ENCODE assay signal across 12 mouse cellular contexts in genomic region chr19:43711159-43711916, GRCm38 (mm10). TPM values are rescaled to one million over a fixed set of nuclear protein-coding genes. Genes with fewer than 3 reads are reported as not detected.
DNase-seq lines count a peak whose midpoint lies in the region; ATAC-seq and TF ChIP-seq lines count a peak whose summit lies in the region.
"Had no signal": no experiment of that assay in that cellular context is flagged by ENCODE, and none has a peak within 500 bp of the region (broad histone marks: within the 10 kb centered on the region; RNA-seq: fewer than 3 reads in every experiment).

No protein-coding gene starts in this region.

- ATAC-seq in monocyte, adult 5-6 weeks (replicated peaks; ENCODE audit: insufficient number of reproducible peaks, low FRiP score, low TSS enrichment, poor library complexity, severe bottlenecking): peak; percentile 55
- ATAC-seq in hindbrain, embryonic 11.5 days (ENCODE audit: low FRiP score): no peak

- H3K9me3 ChIP-seq in ES-E14 (ENCODE audit: control insufficient read depth, insufficient read depth, low read depth, low read length): no peaks in the 10 kb centered on the region
- no peaks in the 10 kb centered on the region for H3K9me3 ChIP-seq in heart, embryonic 10.5 days
- no peaks in the 10 kb centered on the region for H3K9me3 ChIP-seq in hindbrain, embryonic 11.5 days (ENCODE audit: control insufficient read depth, low read length)
- H3K9me3 ChIP-seq: embryonic facial prominence, embryonic 13.5 days; neural tube, embryonic 13.5 days had no signal

- peak; percentile 73 to 76 for DNase-seq in B cell, adult 2 months
- no peak for DNase-seq in ES-E14 (ENCODE audit: low read depth, low spot score)
- DNase-seq in kidney, adult 8-10 months: peak; percentile 25 to 54
- DNase-seq in left cerebral cortex, adult 2 months (ENCODE audit: extremely low spot score in 1 of 2, low spot score in 2 of 2): no peak
- DNase-seq in heart, embryonic 10.5 days (ENCODE audit: low spot score): no peak
- no peak for DNase-seq in adrenal gland, postnatal 4 days (ENCODE audit: low spot score in 2 of 2)
- no peak for DNase-seq in hindbrain, embryonic 11.5 days (ENCODE audit: low spot score)
- DNase-seq: adrenal gland, adult 2 months; gastrocnemius, postnatal 14 days had no signal

- H3K4me1 ChIP-seq in ES-E14 (ENCODE audit: control insufficient read depth in 2 of 2, insufficient read depth in 2 of 2, low read length in 2 of 2, poor library complexity in 1 of 2): peaks cover 6 to 8% of the 10 kb centered on the region in 2 experiments
- no peaks in the 10 kb centered on the region for H3K4me1 ChIP-seq in heart, embryonic 10.5 days
- no peaks in the 10 kb centered on the region for H3K4me1 ChIP-seq in hindbrain, embryonic 11.5 days (replicated peaks; ENCODE audit: control insufficient read depth, insufficient read depth, low read length)
- H3K4me1 ChIP-seq: embryonic facial prominence, embryonic 13.5 days had no signal

- peaks cover 74% of the 10 kb centered on the region for H3K27me3 ChIP-seq in heart, embryonic 10.5 days (ENCODE audit: insufficient read depth, poor library complexity, severe bottlenecking)
- no peaks in the 10 kb centered on the region for H3K27me3 ChIP-seq in hindbrain, embryonic 11.5 days (ENCODE audit: control insufficient read depth, insufficient read depth, low read length)
- H3K27me3 ChIP-seq: embryonic facial prominence, embryonic 13.5 days; neural tube, embryonic 13.5 days had no signal

- intact Hi-C loops in left cerebral cortex, adult 2 months (cut with DNase I): no loop called here

- peak overlapping the region; percentile 20; the same call in 1 of the 2 replicates for H3K9ac ChIP-seq in ES-E14 (ENCODE audit: insufficient read depth, low read depth, low read length, poor library complexity, severe bottlenecking)
- no peak overlapping the region for H3K9ac ChIP-seq in hindbrain, embryonic 11.5 days (ENCODE audit: low read depth, low read length)
- H3K9ac ChIP-seq: embryonic facial prominence, embryonic 13.5 days; neural tube, embryonic 13.5 days had no signal

- H3K27ac ChIP-seq in ES-E14 (ENCODE audit: insufficient read depth, low read depth, low read length, poor library complexity, severe bottlenecking): no peak overlapping the region
- no peak overlapping the region for H3K27ac ChIP-seq in left cerebral cortex, adult 2 months
- H3K27ac ChIP-seq in heart, embryonic 10.5 days: no peak overlapping the region
- no peak overlapping the region for H3K27ac ChIP-seq in hindbrain, embryonic 11.5 days (ENCODE audit: low read depth, low read length)
- H3K27ac ChIP-seq: embryonic facial prominence, embryonic 13.5 days; neural tube, embryonic 13.5 days had no signal

- no peaks in the 10 kb centered on the region for H3K36me3 ChIP-seq in ES-E14 (ENCODE audit: control insufficient read depth, insufficient read depth, low read length, poor library complexity, severe bottlenecking)
- H3K36me3 ChIP-seq in heart, embryonic 10.5 days: peaks cover 41% of the 10 kb centered on the region
- no peaks in the 10 kb centered on the region for H3K36me3 ChIP-seq in hindbrain, embryonic 11.5 days (ENCODE audit: control insufficient read depth, insufficient read depth, low read length)

- in situ Hi-C loops in ES-E14 (cut with MboI; ENCODE audit: low sequenced_read_pairs in 2 of 2, unreplicated experiment in 2 of 2): no loop called here

- H3K4me2 ChIP-seq in hindbrain, embryonic 11.5 days (replicated peaks; ENCODE audit: low read depth, low read length): no peak overlapping the region
- H3K4me2 ChIP-seq: embryonic facial prominence, embryonic 13.5 days; neural tube, embryonic 13.5 days had no signal

- peak overlapping the region in 1 of 2 experiments; percentile 57; a peak in 3 of 4 replicates for H3K4me3 ChIP-seq in ES-E14 (ENCODE audit: insufficient read depth in 1 of 2, low read depth in 1 of 2, low read length in 2 of 2, poor library complexity in 1 of 2, severe bottlenecking in 1 of 2)
- no peak overlapping the region for H3K4me3 ChIP-seq in left cerebral cortex, adult 2 months
- H3K4me3 ChIP-seq in heart, embryonic 10.5 days: no peak overlapping the region
- no peak overlapping the region for H3K4me3 ChIP-seq in hindbrain, embryonic 11.5 days (ENCODE audit: low read depth, low read length)
- H3K4me3 ChIP-seq: embryonic facial prominence, embryonic 13.5 days; neural tube, embryonic 13.5 days had no signal

- TF ChIP-seq CTCF in left cerebral cortex, adult 2 months (IDR thresholded peaks at IDR 0.05): no peak

- WGBS in heart, embryonic 10.5 days: 57% methylated on average over 22 of the region's 22 CpGs
- WGBS in hindbrain, embryonic 11.5 days: 70% methylated on average over 17 of the region's 22 CpGs

TF ChIP-seq in ES-E14, 5 proteins besides CTCF, POLR2A, EP300 and RAD21:
- TF ChIP-seq HCFC1 (IDR thresholded peaks at IDR 0.05; ENCODE audit: borderline replicate concordance, insufficient read depth, low read length): no peak
- TF ChIP-seq ZC3H11A (IDR thresholded peaks at IDR 0.05; ENCODE audit: borderline replicate concordance, low read depth, low read length): no peak
- no peak for TF ChIP-seq ZNF384 (IDR thresholded peaks at IDR 0.05; ENCODE audit: low read depth, low read length)
- TF ChIP-seq CHD2 (IDR thresholded peaks at IDR 0.05; ENCODE audit: low read depth, low read length): no peak
- no peak for TF ChIP-seq MAFK (IDR thresholded peaks at IDR 0.05; ENCODE audit: insufficient read depth, low read depth, low read length)

RNA-seq across cellular contexts. Expression of gene Entpd7, which starts 21.9 kb away (rescaled TPM):
- 10.3 and 11.4 TPM in 2 replicates for total RNA-seq in ES-E14 (2012; rRNA removed)
- total RNA-seq in monocyte, adult 5-6 weeks (2017): 1.5 to 10.0 TPM (median 6.4 TPM) in 3 replicates
- 10 to 100 TPM; 21.7 to 22.4 TPM for total RNA-seq in left cerebral cortex, adult 2 months (2021)
- 7.7 and 7.9 TPM in 2 replicates for polyA plus RNA-seq in heart, embryonic 10.5 days (2016; fragmentation: Nextera tagmentation; extraction: Ambion mirVana)
- total RNA-seq in adrenal gland, postnatal 4 days (2021): 10 to 100 TPM; 20.9 to 24.6 TPM
- polyA plus RNA-seq in hindbrain, embryonic 11.5 days (2014; fragmentation: Nextera tagmentation; extraction: Ambion mirVana): 13.9 and 15.4 TPM in 2 replicates

RNA-seq across cellular contexts. Expression of gene Slc25a28, which starts 36.7 kb away (rescaled TPM):
- total RNA-seq in ES-E14 (2012; rRNA removed): 54.8 and 68.4 TPM in 2 replicates
- 68.7 to 103 TPM (median 101 TPM) in 3 replicates for total RNA-seq in monocyte, adult 5-6 weeks (2017)
- 10 to 100 TPM; 43.3 to 46.3 TPM for total RNA-seq in left cerebral cortex, adult 2 months (2021)
- 9.2 and 13.7 TPM in 2 replicates for polyA plus RNA-seq in heart, embryonic 10.5 days (2016; fragmentation: Nextera tagmentation; extraction: Ambion mirVana)
- total RNA-seq in adrenal gland, postnatal 4 days (2021): 10 to 100 TPM; 82.6 to 93.9 TPM
- 9.1 and 10.9 TPM in 2 replicates for polyA plus RNA-seq in hindbrain, embryonic 11.5 days (2014; fragmentation: Nextera tagmentation; extraction: Ambion mirVana)

RNA-seq across cellular contexts. Expression of gene Cutc, which starts 41.5 kb away (rescaled TPM):
- total RNA-seq in ES-E14 (2012; rRNA removed): 2.9 and 3.8 TPM in 2 replicates
- total RNA-seq in monocyte, adult 5-6 weeks (2017): 17.4 to 33.6 TPM (median 27.9 TPM) in 3 replicates
- total RNA-seq in left cerebral cortex, adult 2 months (2021): 1 to 10 TPM; 6.1 to 6.9 TPM
- polyA plus RNA-seq in heart, embryonic 10.5 days (2016; fragmentation: Nextera tagmentation; extraction: Ambion mirVana): 10.1 and 14.9 TPM in 2 replicates
- total RNA-seq in adrenal gland, postnatal 4 days (2021): 10 to 100 TPM; 14.1 to 15.3 TPM
- 13.9 and 14.5 TPM in 2 replicates for polyA plus RNA-seq in hindbrain, embryonic 11.5 days (2014; fragmentation: Nextera tagmentation; extraction: Ambion mirVana)

RNA-seq across cellular contexts. Expression of gene Cox15, which starts 41.5 kb away (rescaled TPM):
- total RNA-seq in ES-E14 (2012; rRNA removed): 16.9 and 19.8 TPM in 2 replicates
- 5.5 to 10.8 TPM (median 9.4 TPM) in 3 replicates for total RNA-seq in monocyte, adult 5-6 weeks (2017)
- 10 to 100 TPM; 13.9 to 15.5 TPM for total RNA-seq in left cerebral cortex, adult 2 months (2021)
- 16.0 and 17.5 TPM in 2 replicates for polyA plus RNA-seq in heart, embryonic 10.5 days (2016; fragmentation: Nextera tagmentation; extraction: Ambion mirVana)
- total RNA-seq in adrenal gland, postnatal 4 days (2021): 10 to 100 TPM; 41.0 to 45.9 TPM
- polyA plus RNA-seq in hindbrain, embryonic 11.5 days (2014; fragmentation: Nextera tagmentation; extraction: Ambion mirVana): 9.3 and 12.9 TPM in 2 replicates

Comparison
In these comparisons a context has a peak if more than half of its experiments do, and no peak if none do; other contexts are left out.
1. DNase-seq: peak in B cell, adult 2 months (2 of 2) and kidney, adult 8-10 months (2 of 2); none in ES-E14 (single experiment), left cerebral cortex, adult 2 months (0 of 2), heart, embryonic 10.5 days (single experiment), adrenal gland, postnatal 4 days (0 of 2) and hindbrain, embryonic 11.5 days (single experiment).